Mouse (Mus musculus) hindbrain, embryonic 13.5 days (tissue): ENCODE results near the gene Pclo. TPM values are rescaled to one million over a fixed set of nuclear protein-coding genes. Genes with fewer than 3 reads are reported as not detected.
"Not testable (repeated sequence)": the region's sequence is repeated elsewhere in the genome, so short reads cannot be mapped to it uniquely, and the experiment has no call there.

Experiments
- ATAC-seq: fragments of 200-750 bp; cut with Nextera tagmentation; 2 replicates; pipeline ENCODE4 v1.8.0; 2017; ENCODE audit warnings: moderate TSS enrichment; ENCODE audit not compliant: low FRiP score
- H3K27ac ChIP-seq: fragments of 300-500 bp; sonication (generic); 2 replicates; pipeline ENCODE4 v1.5.1; 2015; ENCODE audit warnings: inconsistent platforms, mild to moderate bottlenecking, moderate library complexity
- H3K27me3 ChIP-seq: fragments of 300-500 bp; sonication (generic); 2 replicates; pipeline ENCODE4 v1.6.1; 2015; ENCODE audit warnings: mild to moderate bottlenecking, inconsistent platforms
- H3K36me3 ChIP-seq: fragments of 300-500 bp; sonication (generic); 2 replicates; pipeline ENCODE4 v1.6.1; 2015; ENCODE audit warnings: mild to moderate bottlenecking, inconsistent platforms
- H3K4me1 ChIP-seq: fragments of 300-500 bp; sonication (generic); replicated peaks from 2 replicates; pipeline ENCODE4 v1.6.1; 2015; ENCODE audit warnings: inconsistent platforms
- H3K4me2 ChIP-seq: fragments of 300-500 bp; sonication (generic); 2 replicates; pipeline ENCODE4 v1.6.1; 2015; ENCODE audit warnings: inconsistent platforms, mild to moderate bottlenecking, moderate library complexity
- H3K4me3 ChIP-seq: fragments of 300-500 bp; sonication (generic); 2 replicates; pipeline ENCODE4 v1.5.1; 2015; ENCODE audit warnings: mild to moderate bottlenecking, inconsistent platforms
- H3K9ac ChIP-seq: fragments of 300-500 bp; sonication (generic); 2 replicates; pipeline ENCODE4 v1.6.1; 2015; ENCODE audit warnings: mild to moderate bottlenecking, inconsistent platforms
- H3K9me3 ChIP-seq: fragments of 300-500 bp; sonication (generic); 2 replicates; pipeline ENCODE4 v1.6.1; 2016; ENCODE audit warnings: inconsistent platforms
- WGBS: fragments of 180-500 bp; shearing (Covaris S2); methylation state at CpG from one replicate; pipeline ENCODE4 v1.1.7; 2015; 5-methylcytosine and 5-hydroxymethylcytosine counted together
- polyA plus RNA-seq: library from polyadenylated mRNA; unstranded; fragments of >200 nt; fragmentation: Nextera tagmentation; extraction: Ambion mirVana; gene quantifications from 2 replicates; pipeline ENCODE4 v1.2.1, GENCODE M21; 2015

Pclo gene
- polyA plus RNA-seq: 9.3 and 9.5 TPM in 2 replicates

- peak; percentile 98 for ATAC-seq
- H3K27me3 ChIP-seq: no peaks in the 10 kb centered on the region
- H3K4me3 ChIP-seq: peak within 1 kb of the TSS; percentile 83
- peak within 1 kb of the TSS; percentile 55 for H3K4me2 ChIP-seq
- under 1% methylated on average over 76 of the region's 89 CpGs for WGBS
- peak within 1 kb of the TSS; percentile 92 for H3K9ac ChIP-seq
- peak within 1 kb of the TSS; percentile 99 for H3K27ac ChIP-seq
- H3K9me3 ChIP-seq: no peaks in the 10 kb centered on the region
- H3K4me1 ChIP-seq: no peaks in the 10 kb centered on the region; the same call in 1 of the 2 replicates
- H3K36me3 ChIP-seq: no peaks in the 10 kb centered on the region
Measured at GRCm38 (mm10) chr5:14514631-14515523, at the start of gene Pclo. Gene Pclo, plus strand, starts transcription at chr5:14514918.

GRCm38 (mm10) chr5:14494431-14494830 is 20.3 kb upstream of the Pclo start:
- not testable (repeated sequence) for H3K4me1 ChIP-seq, H3K9ac ChIP-seq, H3K36me3 ChIP-seq, H3K9me3 ChIP-seq, H3K4me3 ChIP-seq, H3K27me3 ChIP-seq, H3K27ac ChIP-seq, H3K4me2 ChIP-seq, ATAC-seq
- 63% methylated on average over 2 of the region's 2 CpGs for WGBS

- Histone ChIP-seq H3K27me3 (no peaks in the 10 kb centered on the region), H3K9me3 (no peaks in the 10 kb centered on the region), H3K4me1 (no peaks in the 10 kb centered on the region), H3K36me3 (no peaks in the 10 kb centered on the region), H3K4me2 (no peak overlapping the region), H3K9ac (no peak overlapping the region), H3K27ac (no peak overlapping the region), H3K4me3 (no peak overlapping the region)
- WGBS: 78% methylated on average over 1 of the region's 1 CpGs
- no peak for ATAC-seq
Measured at GRCm38 (mm10) chr5:14508522-14508921, 6.2 kb upstream of the Pclo start.

- Histone ChIP-seq H3K9me3 (no peaks in the 10 kb centered on the region), H3K4me1 (no peaks in the 10 kb centered on the region), H3K4me3 (no peak overlapping the region), H3K27ac (no peak overlapping the region), H3K36me3 (no peaks in the 10 kb centered on the region), H3K4me2 (no peak overlapping the region), H3K9ac (no peak overlapping the region), H3K27me3 (no peaks in the 10 kb centered on the region)
- ATAC-seq: no peak
- 98% methylated on average over 1 of the region's 1 CpGs for WGBS
Measured at GRCm38 (mm10) chr5:14509621-14510020, 5.1 kb upstream of the Pclo start.

- ATAC-seq: no peak
- no peaks in the 10 kb centered on the region for H3K9me3 ChIP-seq
- H3K4me3 ChIP-seq: no peak overlapping the region
- 77% methylated on average over 4 of the region's 4 CpGs for WGBS
- H3K9ac ChIP-seq: no peak overlapping the region
- H3K27me3 ChIP-seq: no peaks in the 10 kb centered on the region
- peaks cover 13% of the 10 kb centered on the region for H3K36me3 ChIP-seq
- no peak overlapping the region for H3K27ac ChIP-seq
- H3K4me2 ChIP-seq: no peak overlapping the region
- no peaks in the 10 kb centered on the region; the same call in 1 of the 2 replicates for H3K4me1 ChIP-seq
Measured at GRCm38 (mm10) chr5:14518131-14518832, 3.6 kb downstream of the Pclo start.

GRCm38 (mm10) chr5:14522006-14522405 is 7.3 kb downstream of the Pclo start:
- Histone ChIP-seq H3K4me3 (no peak overlapping the region), H3K4me2 (no peak overlapping the region), H3K36me3 (peaks cover 17% of the 10 kb centered on the region), H3K9me3 (no peaks in the 10 kb centered on the region), H3K4me1 (no peaks in the 10 kb centered on the region), H3K27ac (no peak overlapping the region), H3K27me3 (no peaks in the 10 kb centered on the region), H3K9ac (no peak overlapping the region)
- WGBS: 89% methylated on average over 4 of the region's 4 CpGs
- no peak for ATAC-seq

- no peaks in the 10 kb centered on the region; the same call in 1 of the 2 replicates for H3K4me1 ChIP-seq
- ATAC-seq: no peak
- no peak overlapping the region for H3K4me2 ChIP-seq
- no peak overlapping the region for H3K27ac ChIP-seq
- H3K36me3 ChIP-seq: peaks cover 16% of the 10 kb centered on the region
- H3K9me3 ChIP-seq: no peaks in the 10 kb centered on the region
- no peak overlapping the region for H3K4me3 ChIP-seq
- H3K27me3 ChIP-seq: no peaks in the 10 kb centered on the region
- H3K9ac ChIP-seq: no peak overlapping the region
Measured at GRCm38 (mm10) chr5:14526038-14526437, 11.3 kb downstream of the Pclo start.

- Histone ChIP-seq H3K9me3 (no peaks in the 10 kb centered on the region), H3K36me3 (peaks cover 4% of the 10 kb centered on the region; the same call in 1 of the 2 replicates), H3K4me1 (no peaks in the 10 kb centered on the region; the same call in 1 of the 2 replicates), H3K27me3 (no peaks in the 10 kb centered on the region), H3K27ac (no peak overlapping the region), H3K4me2 (no peak overlapping the region), H3K4me3 (no peak overlapping the region), H3K9ac (no peak overlapping the region)
- ATAC-seq: no peak
- 45% methylated on average over 1 of the region's 1 CpGs for WGBS
Measured at GRCm38 (mm10) chr5:14527796-14528195, 13.1 kb downstream of the Pclo start.

GRCm38 (mm10) chr5:14531906-14532305 is 17.2 kb downstream of the Pclo start:
- no peak overlapping the region for H3K4me2 ChIP-seq
- no peak overlapping the region for H3K4me3 ChIP-seq
- no peaks in the 10 kb centered on the region; the same call in 1 of the 2 replicates for H3K4me1 ChIP-seq
- no peak for ATAC-seq
- H3K9ac ChIP-seq: no peak overlapping the region
- WGBS: 84% methylated on average over 2 of the region's 2 CpGs
- no peaks in the 10 kb centered on the region for H3K9me3 ChIP-seq
- H3K27me3 ChIP-seq: no peaks in the 10 kb centered on the region
- H3K36me3 ChIP-seq: no peaks in the 10 kb centered on the region
- H3K27ac ChIP-seq: no peak overlapping the region

GRCm38 (mm10) chr5:14539346-14539745 is 24.6 kb downstream of the Pclo start:
- WGBS: 85% methylated on average over 6 of the region's 6 CpGs
- peaks cover 15% of the 10 kb centered on the region for H3K36me3 ChIP-seq
- no peaks in the 10 kb centered on the region for H3K9me3 ChIP-seq
- 0 out of 2 replicates have a peak, but pooled peaks cover 4% of the 10 kb centered on the region for H3K4me1 ChIP-seq
- no peak overlapping the region for H3K9ac ChIP-seq
- no peaks in the 10 kb centered on the region for H3K27me3 ChIP-seq
- no peak overlapping the region for H3K27ac ChIP-seq
- H3K4me3 ChIP-seq: no peak overlapping the region
- peak; percentile 32; the same call in 1 of the 2 replicates for ATAC-seq
- H3K4me2 ChIP-seq: no peak overlapping the region

- ATAC-seq: peak; percentile 13; the same call in 1 of the 2 replicates
- 82% methylated on average over 13 of the region's 13 CpGs for WGBS
Measured at GRCm38 (mm10) chr5:14539961-14540627, 25.4 kb downstream of the Pclo start.

GRCm38 (mm10) chr5:14575626-14576025 is 60.9 kb downstream of the Pclo start:
- H3K36me3 ChIP-seq: no peaks in the 10 kb centered on the region
- WGBS: 92% methylated on average over 3 of the region's 3 CpGs
- H3K4me1 ChIP-seq: no peaks in the 10 kb centered on the region
- H3K4me3 ChIP-seq: no peak overlapping the region
- H3K9me3 ChIP-seq: no peaks in the 10 kb centered on the region
- no peak overlapping the region for H3K4me2 ChIP-seq
- H3K9ac ChIP-seq: no peak overlapping the region
- H3K27ac ChIP-seq: no peak overlapping the region
- H3K27me3 ChIP-seq: no peaks in the 10 kb centered on the region
- peak; percentile 58; the same call in 1 of the 2 replicates for ATAC-seq

More at GRCm38 (mm10) chr5:14539961-14540627, 25.4 kb downstream of the Pclo start:
- H3K9me3 ChIP-seq: no peaks in the 10 kb centered on the region
- H3K4me1 ChIP-seq: 0 out of 2 replicates have a peak, but pooled peaks cover 4% of the 10 kb centered on the region
- H3K4me2 ChIP-seq: no peak overlapping the region
- no peaks in the 10 kb centered on the region for H3K27me3 ChIP-seq
- no peak overlapping the region for H3K9ac ChIP-seq
- no peak overlapping the region for H3K4me3 ChIP-seq
- H3K27ac ChIP-seq: no peak overlapping the region
- H3K36me3 ChIP-seq: peaks cover 15% of the 10 kb centered on the region
